Mouse (Mus musculus) mouse embryonic stem cell (cell line): ENCODE measurements around the gene Efna5.

ENCODE experiments used
- in situ Hi-C, 2 experiments: fragments of 300-500 bp; cut with MboI; formaldehyde crosslinking; loops; 1 replicate in 1 of 2; 3 replicates in 1 of 2; pipeline ENCODE4 v1.14.3; 2019 to 2020; ENCODE audit warnings: low sequenced_read_pairs in 2 of 2, low pct_unique_long_range_greater_than_20kb in 1 of 2, mixed read lengths in 1 of 2; ENCODE audit not compliant: unreplicated experiment in 1 of 2

Efna5 gene

GRCm38 (mm10) chr17:62729754-62730470 lies 151.2 kb downstream of the Efna5 start:
- in situ Hi-C loops: no loop called here

DNA sequence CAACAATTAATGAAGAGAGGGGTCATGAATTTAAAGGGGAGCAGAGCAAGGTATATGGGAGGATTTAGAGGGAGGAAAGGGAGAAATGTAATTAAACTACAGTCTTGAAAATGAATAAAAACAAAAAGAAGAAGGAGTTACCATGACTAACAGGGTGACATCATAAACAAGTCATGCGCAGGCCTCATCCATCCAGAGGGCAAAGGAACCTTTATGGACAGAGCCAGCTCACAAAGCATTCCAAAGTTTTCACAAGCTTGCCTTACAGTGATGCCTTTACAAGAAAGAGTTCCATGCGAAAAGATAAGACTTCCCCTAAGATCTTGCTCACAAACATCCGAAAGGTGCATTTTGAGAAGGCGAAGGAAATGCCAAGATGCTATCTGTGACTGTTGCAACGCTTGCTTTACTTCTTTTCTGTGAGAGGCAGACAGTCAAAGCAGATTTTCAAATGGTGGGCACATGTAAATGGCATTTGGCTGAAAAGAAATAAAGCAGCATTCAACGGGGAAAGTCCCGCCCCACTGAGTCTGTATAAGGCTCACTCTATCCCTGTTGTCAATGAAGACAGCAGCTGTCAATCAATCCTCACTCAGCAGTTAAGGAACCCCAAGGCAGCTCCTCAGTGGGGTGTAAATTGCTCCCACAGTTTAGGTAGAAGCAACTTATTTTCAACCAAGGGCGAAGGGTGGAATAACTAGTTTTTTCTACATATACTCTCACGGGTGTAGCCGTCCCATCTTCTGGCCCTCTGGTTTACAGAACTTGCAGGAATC lies 152.8 kb downstream of the Efna5 start:
- in situ Hi-C loops: no loop called here

- in situ Hi-C loops: no loop called here
Measured at GRCm38 (mm10) chr17:62726102-62726501, 155.0 kb downstream of the Efna5 start.

GRCm38 (mm10) chr17:62722962-62723361 lies 158.2 kb downstream of the Efna5 start:
- in situ Hi-C loops: no loop called here

DNA sequence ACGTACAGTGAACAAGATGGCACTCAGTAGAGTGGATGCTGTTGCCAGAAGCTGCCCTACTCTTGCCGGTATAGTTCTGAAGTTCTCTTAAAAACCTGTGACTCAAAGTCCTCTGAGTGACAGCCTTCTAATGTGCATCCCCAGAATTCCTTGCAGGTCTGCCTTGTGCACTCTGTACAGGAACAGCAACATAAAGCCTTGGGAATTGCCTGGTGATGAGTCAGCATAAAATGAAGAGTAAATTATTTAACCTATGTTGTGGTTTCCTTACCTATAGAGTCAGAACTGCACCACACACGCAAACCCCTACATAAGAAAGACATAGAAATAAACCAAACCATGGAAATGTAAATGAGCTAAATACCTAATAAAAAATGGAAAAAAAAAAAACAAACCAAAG lies 159.5 kb downstream of the Efna5 start:
- in situ Hi-C loops: no loop called here

GRCm38 (mm10) chr17:62720740-62721450 lies 160.2 kb downstream of the Efna5 start:
- in situ Hi-C loops: no loop called here

DNA sequence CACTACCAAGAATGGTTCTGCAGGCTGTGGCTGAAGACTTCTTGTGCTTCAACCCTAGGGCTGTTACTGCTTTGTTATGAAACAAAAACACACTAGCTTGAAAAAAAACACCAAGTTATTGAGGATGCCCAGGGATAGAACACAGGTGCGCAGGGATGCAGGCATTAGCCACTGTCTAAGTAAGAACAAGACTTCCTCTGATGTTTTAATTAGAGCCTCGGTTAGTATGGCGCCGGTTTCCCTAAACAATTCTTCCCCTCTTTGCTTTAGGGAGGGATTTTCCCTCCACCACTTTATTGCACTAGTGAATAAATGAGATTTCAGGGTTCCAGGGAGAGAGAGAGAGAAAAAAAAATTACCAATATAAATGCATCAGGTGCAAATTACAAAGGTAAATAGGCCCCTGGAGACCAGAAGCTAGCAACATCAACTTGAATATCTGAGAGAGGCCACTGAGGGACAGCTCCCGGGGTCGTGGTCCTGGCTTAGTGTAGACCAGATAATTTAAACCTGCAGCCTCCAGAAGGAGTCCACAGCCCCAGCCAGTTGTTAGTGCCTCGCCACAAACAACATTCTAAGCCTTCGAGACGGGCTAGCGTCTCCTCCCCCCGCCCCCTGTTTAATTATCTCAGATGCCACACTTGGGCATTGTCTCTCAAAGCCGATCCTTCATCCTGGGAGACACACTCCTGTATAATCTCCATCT lies 163.5 kb downstream of the Efna5 start:
- in situ Hi-C loops: no loop called here

DNA sequence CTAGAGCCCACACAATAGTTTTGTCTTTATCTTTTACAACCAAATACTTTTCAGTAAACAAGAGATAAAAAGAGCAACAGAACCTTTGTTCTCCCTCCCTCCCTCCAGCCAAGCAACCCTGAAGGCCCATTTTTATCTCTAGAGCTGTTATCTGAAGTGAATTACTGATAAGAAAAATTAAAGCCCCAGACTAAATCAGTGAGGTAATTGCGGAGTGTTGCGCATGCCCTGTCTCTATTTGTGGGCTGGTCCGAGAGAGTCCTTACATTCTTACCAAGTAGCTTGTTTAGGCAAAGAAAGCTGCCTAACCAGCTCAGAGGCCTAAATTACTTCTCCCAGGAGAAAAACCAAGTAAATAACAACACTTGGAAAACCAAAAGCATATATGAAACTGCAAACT lies 167.7 kb downstream of the Efna5 start:
- in situ Hi-C loops: no loop called here

GRCm38 (mm10) chr17:62706418-62706817 lies 174.7 kb downstream of the Efna5 start:
- in situ Hi-C loops: no loop called here

- in situ Hi-C loops: no loop called here
Measured at GRCm38 (mm10) chr17:62702020-62702814, 178.9 kb downstream of the Efna5 start.

GRCm38 (mm10) chr17:62700791-62701602 lies 180.1 kb downstream of the Efna5 start:
- in situ Hi-C loops: no loop called here

- in situ Hi-C loops: no loop called here
Measured at GRCm38 (mm10) chr17:62694958-62695437, 186.1 kb downstream of the Efna5 start.

DNA sequence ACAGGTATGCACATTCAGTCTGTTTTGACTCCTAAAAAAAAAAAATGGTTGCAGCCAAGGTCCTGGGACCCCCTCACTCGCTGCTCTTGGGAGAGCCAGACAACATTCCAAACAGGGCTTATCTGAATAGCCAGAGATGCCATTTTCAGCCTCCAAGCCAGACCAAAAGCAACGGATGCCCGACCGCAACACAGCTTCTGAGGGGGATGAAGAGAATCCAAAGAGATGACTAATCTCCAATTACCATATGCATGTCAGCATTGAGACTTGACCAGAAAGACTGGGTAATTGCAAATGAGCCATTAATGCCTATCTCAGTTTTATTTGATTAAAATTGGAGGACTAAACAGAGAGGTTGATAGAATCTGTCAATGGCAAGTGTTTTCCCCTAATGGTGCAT lies 188.9 kb downstream of the Efna5 start:
- in situ Hi-C loops: no loop called here

DNA sequence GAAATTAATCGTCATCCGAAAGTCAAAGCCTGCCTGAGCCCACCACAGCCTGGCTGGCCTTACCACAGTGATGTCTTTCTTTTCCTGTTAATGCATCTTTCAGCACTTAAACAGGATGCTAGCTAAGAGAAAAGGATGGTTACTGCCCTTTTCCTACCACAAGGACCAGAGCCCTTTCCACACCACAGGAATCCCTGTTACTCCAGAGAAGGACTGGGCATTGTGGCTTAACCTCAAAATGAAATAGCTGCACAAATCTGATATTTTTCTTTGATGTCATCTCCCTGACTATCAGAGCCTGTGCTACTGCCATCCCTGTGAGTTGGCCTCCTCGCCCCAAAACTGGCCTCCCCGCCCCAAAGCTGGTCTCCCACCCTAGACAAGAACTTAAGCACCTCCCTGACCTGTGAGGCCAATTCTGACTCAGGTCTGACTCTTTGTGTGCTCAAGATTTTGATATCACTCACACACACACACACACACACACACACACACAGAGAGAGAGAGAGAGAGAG lies 189.9 kb downstream of the Efna5 start:
- in situ Hi-C loops: no loop called here

- in situ Hi-C loops: no loop called here
Measured at GRCm38 (mm10) chr17:62690256-62690655, 190.9 kb downstream of the Efna5 start.

DNA sequence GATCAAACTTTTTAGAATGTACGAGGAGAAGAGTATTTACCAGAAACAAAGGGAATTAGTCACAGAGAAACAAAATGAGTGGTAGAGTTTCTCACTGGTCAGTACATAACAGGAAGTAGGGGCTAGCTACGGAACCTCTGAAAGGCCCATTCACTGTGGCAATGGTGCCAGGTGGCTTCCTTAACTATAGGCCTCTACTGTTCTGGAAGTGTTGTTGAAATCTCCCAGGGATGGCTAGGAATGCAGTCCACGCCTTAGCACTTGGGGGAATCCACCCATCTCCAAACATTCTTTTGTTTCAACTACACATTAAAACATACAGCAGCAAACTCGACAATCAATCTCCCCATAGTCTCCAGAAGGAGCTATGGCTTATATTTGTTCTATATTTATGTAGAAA lies 191.5 kb downstream of the Efna5 start:
- in situ Hi-C loops: no loop called here

- in situ Hi-C loops: no loop called here
Measured at GRCm38 (mm10) chr17:62687369-62687768, 193.7 kb downstream of the Efna5 start.
